Mouse (Mus musculus): ENCODE measurements around the gene Vps41. TPM values are rescaled to one million over a fixed set of nuclear protein-coding genes. Genes with fewer than 3 reads are reported as not detected.
A peak's percentile ranks its signal among the peaks of the same experiment; 100 is the strongest.

Gene Vps41
- total and polyA plus RNA-seq, 3 experiments: 26.0 to 27.2 TPM; not detected in 1

- no peak overlapping the region for H3K27ac ChIP-seq (ENCODE audit: control insufficient read depth, low read depth, low read length)
- H3K9me3 ChIP-seq (replicated peaks; ENCODE audit: insufficient read depth, low read length): no peaks in the 10 kb centered on the region
- H3K36me3 ChIP-seq (ENCODE audit: control insufficient read depth in 1 of 2, insufficient read depth in 2 of 2, low read length in 2 of 2): no peaks in the 10 kb centered on the region
- H3K4me1 ChIP-seq (ENCODE audit: control insufficient read depth in 1 of 2, insufficient read depth in 2 of 2, low read length in 2 of 2): no peaks in the 10 kb centered on the region
- H3K27me3 ChIP-seq (ENCODE audit: control insufficient read depth in 1 of 2, insufficient read depth in 2 of 2, low read length in 2 of 2): no peaks in the 10 kb centered on the region
- TF ChIP-seq GABPA (IDR thresholded peaks at IDR 0.05; ENCODE audit: low read depth, low read length) (no peak), ZC3H11A (IDR thresholded peaks at IDR 0.05; ENCODE audit: low read depth, low read length) (no peak), POLR2AphosphoS2 (IDR thresholded peaks at IDR 0.05; ENCODE audit: low read length) (no peak), EP300 (IDR thresholded peaks at IDR 0.05; ENCODE audit: low read depth in 1 of 2, low read length in 2 of 2) (no peak)
- no peak for DNase-seq (ENCODE audit: low read depth, low spot score)
- no peak overlapping the region for H3K4me3 ChIP-seq (ENCODE audit: control insufficient read depth in 1 of 2, insufficient read depth in 1 of 2, low read depth in 2 of 2, low read length in 2 of 2)
- H3K79me2 ChIP-seq (ENCODE audit: control insufficient read depth, insufficient read depth, low read length, poor library complexity): no peaks in the 10 kb centered on the region; the same call in 1 of the 2 replicates
- no peak overlapping the region for H3K9ac ChIP-seq (ENCODE audit: control insufficient read depth, low read depth, low read length, poor library complexity, severe bottlenecking)
Observed at GRCm38 (mm10) chr13:18773437-18774198, 56.5 kb downstream of the Vps41 start.

GRCm38 (mm10) chr13:18781250-18781649 is 64.2 kb downstream of the Vps41 start:
- no peak overlapping the region for H3K27ac ChIP-seq (ENCODE audit: control insufficient read depth, low read depth, low read length)
- no peaks in the 10 kb centered on the region for H3K79me2 ChIP-seq (ENCODE audit: control insufficient read depth, insufficient read depth, low read length, poor library complexity)
- H3K9me3 ChIP-seq (replicated peaks; ENCODE audit: insufficient read depth, low read length): no peaks in the 10 kb centered on the region
- no peaks in the 10 kb centered on the region; a peak in 1 of 4 replicates for H3K4me1 ChIP-seq (ENCODE audit: control insufficient read depth in 1 of 2, insufficient read depth in 2 of 2, low read length in 2 of 2)
- TF ChIP-seq MYC (IDR thresholded peaks at IDR 0.05; ENCODE audit: low read depth, low read length) (0 out of 2 replicates have a peak, but pooled peaks have one; percentile 31), GABPA (IDR thresholded peaks at IDR 0.05; ENCODE audit: low read depth, low read length) (no peak)
- H3K4me3 ChIP-seq (ENCODE audit: control insufficient read depth in 1 of 2, insufficient read depth in 1 of 2, low read depth in 2 of 2, low read length in 2 of 2): no peak overlapping the region
- H3K9ac ChIP-seq (ENCODE audit: control insufficient read depth, low read depth, low read length, poor library complexity, severe bottlenecking): no peak overlapping the region
- H3K27me3 ChIP-seq (ENCODE audit: control insufficient read depth in 1 of 2, insufficient read depth in 2 of 2, low read length in 2 of 2): no peaks in the 10 kb centered on the region
- H3K36me3 ChIP-seq (ENCODE audit: control insufficient read depth in 1 of 2, insufficient read depth in 2 of 2, low read length in 2 of 2): peaks cover 0 to 2% of the 10 kb centered on the region in 2 experiments; a peak in 2 of 4 replicates
- peak; percentile 68 for DNase-seq (ENCODE audit: low read depth, low spot score)

- H3K27me3 ChIP-seq (ENCODE audit: control insufficient read depth in 1 of 2, insufficient read depth in 2 of 2, low read length in 2 of 2): no peaks in the 10 kb centered on the region
- no peak overlapping the region for H3K27ac ChIP-seq (ENCODE audit: control insufficient read depth, low read depth, low read length)
- TF ChIP-seq NRF1 (IDR thresholded peaks at IDR 0.05; ENCODE audit: insufficient read depth, low read depth, low read length, poor library complexity, severe bottlenecking) (no peak), GATA1 (IDR thresholded peaks at IDR 0.05; ENCODE audit: low read depth, low read length) (no peak)
- H3K4me3 ChIP-seq (ENCODE audit: control insufficient read depth in 1 of 2, insufficient read depth in 1 of 2, low read depth in 2 of 2, low read length in 2 of 2): no peak overlapping the region
- H3K9ac ChIP-seq (ENCODE audit: control insufficient read depth, low read depth, low read length, poor library complexity, severe bottlenecking): no peak overlapping the region
- H3K4me1 ChIP-seq (ENCODE audit: control insufficient read depth in 1 of 2, insufficient read depth in 2 of 2, low read length in 2 of 2): no peaks in the 10 kb centered on the region; a peak in 1 of 4 replicates
- no peaks in the 10 kb centered on the region for H3K9me3 ChIP-seq (replicated peaks; ENCODE audit: insufficient read depth, low read length)
- peaks cover 0 to 2% of the 10 kb centered on the region in 2 experiments; a peak in 2 of 4 replicates for H3K36me3 ChIP-seq (ENCODE audit: control insufficient read depth in 1 of 2, insufficient read depth in 2 of 2, low read length in 2 of 2)
- no peak for DNase-seq (ENCODE audit: low read depth, low spot score)
- H3K79me2 ChIP-seq (ENCODE audit: control insufficient read depth, insufficient read depth, low read length, poor library complexity): no peaks in the 10 kb centered on the region
Observed at GRCm38 (mm10) chr13:18785702-18786101, 68.6 kb downstream of the Vps41 start.

All from MEL (cell line).